Mouse (Mus musculus) thymus, adult 2 months (tissue): Measurements from ENCODE around the gene 1700020D05Rik. TPM values are rescaled to one million over a fixed set of nuclear protein-coding genes. Genes with fewer than 3 reads are reported as not detected.
"Not testable (repeated sequence)": the region's sequence is repeated elsewhere in the genome, so short reads cannot be mapped to it uniquely, and the experiment has no call there.

Experiments used
- DNase-seq: peaks from one replicate; pipeline ENCODE4 v3.0.0; 2021
- H3K27ac ChIP-seq: fragments of 200-500 bp; 2 replicates; pipeline ENCODE4 v1.5.1; 2012; ENCODE audit warnings: low read length, control low read depth; ENCODE audit not compliant: control insufficient read depth, insufficient read depth
- H3K27me3 ChIP-seq: fragments of 200-500 bp; 2 replicates; pipeline ENCODE4 v1.6.1; 2012; ENCODE audit warnings: mild to moderate bottlenecking, low read length, moderate library complexity, mixed read lengths; ENCODE audit not compliant: control insufficient read depth, insufficient read depth
- H3K36me3 ChIP-seq: fragments of 200-500 bp; 2 replicates; pipeline ENCODE4 v1.6.1; 2012; ENCODE audit warnings: mild to moderate bottlenecking, low read length, moderate library complexity; ENCODE audit not compliant: control insufficient read depth, insufficient read depth
- H3K4me1 ChIP-seq: fragments of 200-500 bp; replicated peaks from 2 replicates; pipeline ENCODE4 v1.6.1; 2012; ENCODE audit warnings: low read length; ENCODE audit not compliant: control insufficient read depth, insufficient read depth
- H3K4me3 ChIP-seq: fragments of 200-500 bp; 2 replicates; pipeline ENCODE4 v1.5.1; 2012; ENCODE audit warnings: mild to moderate bottlenecking, low read length, control low read depth, moderate library complexity; ENCODE audit not compliant: control insufficient read depth, insufficient read depth
- CTCF ChIP-seq: fragments of 200-500 bp; IDR thresholded peaks from 2 replicates; pipeline ENCODE4 v1.5.1; 2012; ENCODE audit warnings: mild to moderate bottlenecking, control low read depth, low read length, moderate library complexity, borderline replicate concordance; ENCODE audit not compliant: control insufficient read depth, poor library complexity, insufficient read depth; ENCODE audit errors: extremely low read depth
- POLR2A ChIP-seq: fragments of 200-500 bp; IDR thresholded peaks from 2 replicates; pipeline ENCODE4 v1.6.1; 2012; ENCODE audit warnings: mild to moderate bottlenecking, low read length, control low read depth, moderate library complexity; ENCODE audit not compliant: control insufficient read depth, poor library complexity, insufficient read depth; ENCODE audit errors: extremely low read depth
- WGBS: fragments of 180-500 bp; shearing (Covaris S2); methylation state at CpG from one replicate; pipeline ENCODE4 v1.1.7; 2018; 5-methylcytosine and 5-hydroxymethylcytosine counted together
- polyA plus RNA-seq: library from polyadenylated mRNA; depleted of rRNA; stranded (reverse); fragments of >200 nt; gene quantifications from 2 replicates; pipeline ENCODE4 v1.2.3, GENCODE M21; 2012

Gene 1700020D05Rik
- polyA plus RNA-seq, 1 experiment, result 3.5 TPM

DNA sequence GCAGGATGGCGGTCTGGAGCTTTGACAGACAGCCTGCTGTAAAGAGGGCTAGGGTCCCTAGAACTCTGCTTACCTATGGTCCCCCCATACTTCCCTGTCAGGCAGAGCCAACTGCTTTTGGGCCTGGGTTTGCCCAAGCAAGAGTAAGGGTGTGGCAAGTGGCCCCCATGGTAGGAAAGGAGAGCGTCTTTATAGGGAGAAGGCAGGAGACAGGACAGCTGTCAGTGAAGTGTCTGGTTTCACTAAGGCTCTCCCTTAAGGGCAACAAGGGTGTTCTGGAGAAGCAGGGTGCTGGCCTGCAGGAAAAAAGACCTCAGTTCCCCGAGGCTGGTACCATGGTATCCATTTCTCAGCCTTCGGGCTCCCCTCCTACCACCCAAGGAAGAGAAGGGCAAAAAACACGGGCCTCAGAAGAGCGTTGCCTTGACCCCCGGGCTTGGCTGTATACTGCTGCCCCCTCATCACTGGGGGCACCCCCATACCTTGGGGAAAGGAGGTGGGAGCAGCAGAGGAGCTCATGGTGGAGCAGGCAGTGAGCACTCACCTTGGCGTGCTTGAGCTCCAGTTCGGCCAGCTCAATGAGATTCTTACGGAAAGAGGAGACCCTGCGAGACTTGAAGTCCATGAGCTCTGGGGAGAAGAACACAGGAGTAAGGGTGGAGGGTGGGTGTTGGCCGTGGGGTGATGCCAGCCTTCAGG, 8.1 kb downstream of the 1700020D05Rik start:
- peaks cover 51% of the 10 kb centered on the region for H3K36me3 ChIP-seq

DNA sequence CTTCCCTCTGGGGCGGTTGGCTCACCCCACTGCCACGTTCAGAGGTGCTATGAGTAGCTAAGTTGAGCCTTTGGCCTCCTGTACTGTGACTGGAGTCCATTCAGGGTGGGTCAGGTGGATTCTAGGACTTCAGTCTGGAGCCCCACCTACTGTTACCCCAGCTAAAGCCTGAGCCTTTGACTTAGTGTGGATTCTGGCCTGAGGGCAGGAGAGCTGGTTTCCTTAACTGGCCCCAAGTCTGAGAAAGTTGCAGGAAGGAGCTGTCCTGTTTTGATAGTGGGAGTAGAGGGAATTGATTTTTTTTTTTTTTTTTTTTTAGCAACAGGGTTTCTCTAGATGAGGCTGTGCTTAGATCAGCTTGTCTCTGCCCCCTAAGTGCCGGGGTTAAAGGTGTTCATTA, 9.3 kb downstream of the 1700020D05Rik start:
- H3K27ac ChIP-seq, result no peak overlapping the region
- peaks cover 7% of the 10 kb centered on the region for H3K4me1 ChIP-seq
- H3K36me3 ChIP-seq, result peaks cover 51% of the 10 kb centered on the region
- WGBS, result 94% methylated on average over 3 of the region's 3 CpGs
- TF ChIP-seq POLR2A, result no peak
- no peak for DNase-seq
- no peak overlapping the region for H3K4me3 ChIP-seq
- H3K27me3 ChIP-seq, result no peaks in the 10 kb centered on the region

More for the DNA sequence above, 8.1 kb downstream of the 1700020D05Rik start:
- H3K4me1 ChIP-seq, result 0 out of 2 replicates have a peak, but pooled peaks cover 3% of the 10 kb centered on the region
- no peaks in the 10 kb centered on the region for H3K27me3 ChIP-seq
- whole genome bisulfite sequencing, result 90% methylated on average over 12 of the region's 12 CpGs
- H3K27ac ChIP-seq, result no peak overlapping the region
- no peak for TF ChIP-seq POLR2A
- no peak for TF ChIP-seq CTCF
- H3K4me3 ChIP-seq, result no peak overlapping the region
- no peak for DNase-seq

DNA sequence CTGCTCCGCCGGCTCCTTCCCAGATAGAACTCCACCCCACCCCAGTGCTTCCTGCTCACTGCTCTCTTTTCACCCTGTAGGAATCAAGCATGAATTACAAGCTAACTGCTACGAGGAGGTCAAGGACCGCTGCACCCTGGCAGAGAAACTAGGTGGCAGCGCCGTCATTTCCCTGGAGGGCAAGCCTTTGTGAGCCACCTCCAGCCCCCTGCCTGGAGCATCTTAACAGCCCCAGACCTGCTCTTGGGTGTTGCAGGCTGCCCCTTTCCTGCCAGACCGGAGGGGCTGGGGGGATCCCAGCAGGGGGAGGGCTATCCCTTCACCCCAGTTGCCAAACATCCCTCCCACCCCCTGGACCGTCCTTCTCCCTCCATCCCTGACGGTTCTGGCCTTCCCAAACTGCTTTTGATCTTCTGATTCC, 10.3 kb downstream of the 1700020D05Rik start:
- not testable (repeated sequence) for H3K4me1 ChIP-seq, DNase-seq, H3K27ac ChIP-seq, H3K4me3 ChIP-seq, H3K27me3 ChIP-seq
- peaks cover 51% of the 10 kb centered on the region for H3K36me3 ChIP-seq
- WGBS, result 87% methylated on average over 9 of the region's 9 CpGs

DNA sequence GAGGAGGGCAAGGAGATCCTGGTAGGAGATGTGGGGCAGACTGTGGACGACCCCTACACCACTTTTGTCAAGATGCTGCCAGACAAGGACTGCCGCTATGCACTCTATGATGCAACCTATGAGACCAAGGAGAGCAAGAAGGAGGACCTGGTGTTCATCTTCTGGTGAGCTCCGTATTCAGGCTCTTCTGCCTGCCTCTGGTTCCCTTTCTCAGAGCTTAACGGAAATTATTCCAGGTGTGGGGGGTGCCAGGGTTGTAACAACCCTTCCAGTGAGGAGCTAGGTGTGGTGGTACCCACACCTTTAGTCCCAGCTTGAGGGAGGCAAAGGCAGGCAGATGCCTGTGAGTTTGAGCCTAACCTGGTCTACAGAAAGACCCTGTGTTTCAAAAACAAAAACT, 10.9 kb downstream of the 1700020D05Rik start:
- Histone ChIP-seq H3K36me3 (peaks cover 47% of the 10 kb centered on the region), H3K4me1 (peaks cover 8% of the 10 kb centered on the region), H3K27ac (no peak overlapping the region), H3K27me3 (no peaks in the 10 kb centered on the region), H3K4me3 (no peak overlapping the region)
- WGBS, result 86% methylated on average over 4 of the region's 4 CpGs
- TF ChIP-seq POLR2A, result no peak
- no peak for TF ChIP-seq CTCF
- no peak for DNase-seq

DNA sequence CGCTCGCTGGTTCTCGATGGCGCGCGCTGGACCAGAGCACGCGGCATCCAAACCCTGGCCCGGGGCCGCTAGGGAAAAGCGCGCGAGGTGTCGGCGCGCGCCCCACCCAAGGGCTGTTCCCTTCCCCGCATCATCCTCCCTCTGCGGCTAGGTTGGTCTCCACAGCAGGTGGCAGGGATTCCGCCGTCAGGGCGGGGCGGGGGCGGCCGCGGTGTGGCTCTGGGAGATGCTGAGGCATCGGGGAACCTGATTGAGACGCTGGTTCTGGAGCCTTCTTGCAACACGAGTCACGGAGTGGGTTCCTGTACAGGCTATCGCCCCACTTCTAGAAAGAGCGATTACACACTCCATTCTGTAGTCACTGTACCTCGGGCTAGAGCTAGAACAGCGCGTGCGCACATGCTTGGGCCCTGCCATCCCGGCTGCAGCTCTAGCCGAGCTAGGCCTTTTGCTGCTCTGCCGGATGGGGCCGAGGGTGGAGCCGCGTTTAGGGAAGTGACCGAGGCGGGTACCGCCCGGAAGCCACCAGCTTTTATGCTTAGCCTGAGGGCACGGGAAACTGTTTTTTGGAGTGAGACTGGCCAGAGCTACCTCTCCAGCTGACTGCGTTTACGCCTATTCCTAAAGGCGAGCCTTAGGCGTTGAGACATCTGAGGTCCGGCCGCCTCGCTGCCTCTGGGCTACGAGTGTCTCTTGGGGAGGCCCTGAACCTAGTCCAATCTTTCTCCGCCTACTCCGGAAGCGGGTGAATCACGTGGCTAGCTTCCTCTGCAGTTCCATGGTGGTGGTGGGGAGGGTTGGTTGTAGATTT, 12.5 kb downstream of the 1700020D05Rik start:
- Histone ChIP-seq H3K4me3 (peak overlapping the region; percentile 97), H3K27me3 (no peaks in the 10 kb centered on the region)

DNA sequence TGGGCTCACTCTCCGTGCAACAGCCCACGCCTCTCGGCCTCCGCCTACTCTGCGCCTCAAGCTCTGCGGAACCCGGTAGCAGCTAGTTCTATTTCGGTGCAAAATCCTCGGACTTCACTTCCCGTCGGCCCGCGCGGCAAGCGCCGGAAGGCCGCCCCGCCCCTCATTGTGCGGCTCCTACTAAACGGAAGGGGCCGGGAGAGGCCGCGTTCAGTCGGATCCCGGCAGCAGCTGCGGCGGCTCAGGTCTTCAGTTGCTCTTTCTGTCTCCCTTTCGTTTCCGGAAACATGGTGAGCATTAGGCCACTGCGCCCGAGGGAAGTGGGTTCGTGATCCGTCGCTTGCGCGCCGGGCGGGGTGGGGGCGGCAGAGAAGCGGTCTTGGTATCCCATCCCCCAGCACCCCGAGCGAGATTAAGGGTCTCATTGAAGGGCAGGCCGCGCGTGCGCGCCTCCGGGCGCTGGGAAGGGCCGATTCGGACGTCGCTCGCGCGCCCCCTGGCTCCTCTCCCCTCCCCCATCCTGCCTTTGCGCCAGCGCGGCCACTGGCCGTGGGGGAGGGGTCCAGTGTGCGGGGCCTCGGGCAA, 13.2 kb downstream of the 1700020D05Rik start, which contains the start of gene Cfl1:
TSS of gene Cfl1 (plus strand) at position 143 of the 585 bp plus-strand sequence.
- WGBS, result under 1% methylated on average over 62 of the region's 62 CpGs
- TF ChIP-seq CTCF, result peak; percentile 53; the same call in 1 of the 2 replicates
- TF ChIP-seq POLR2A, result peak; percentile 99
- peak within 1 kb of the TSS; percentile 97 for H3K4me3 ChIP-seq
- no peaks in the 10 kb centered on the region for H3K27me3 ChIP-seq
- peak within 1 kb of the TSS; percentile 90 for H3K27ac ChIP-seq
- peaks cover 20% of the 10 kb centered on the region for H3K4me1 ChIP-seq
- peaks cover 27% of the 10 kb centered on the region for H3K36me3 ChIP-seq
- peak; percentile 97 for DNase-seq

More for the DNA sequence above, 12.5 kb downstream of the 1700020D05Rik start:
- WGBS, result under 1% methylated on average over 59 of the region's 59 CpGs
- H3K27ac ChIP-seq, result peak overlapping the region; percentile 90
- DNase-seq, result peak; percentile 88
- peaks cover 20% of the 10 kb centered on the region for H3K4me1 ChIP-seq
- H3K36me3 ChIP-seq, result peaks cover 32% of the 10 kb centered on the region
- TF ChIP-seq CTCF (no peak; the same call in 1 of the 2 replicates), POLR2A (peak; percentile 70; the same call in 1 of the 2 replicates)

DNA sequence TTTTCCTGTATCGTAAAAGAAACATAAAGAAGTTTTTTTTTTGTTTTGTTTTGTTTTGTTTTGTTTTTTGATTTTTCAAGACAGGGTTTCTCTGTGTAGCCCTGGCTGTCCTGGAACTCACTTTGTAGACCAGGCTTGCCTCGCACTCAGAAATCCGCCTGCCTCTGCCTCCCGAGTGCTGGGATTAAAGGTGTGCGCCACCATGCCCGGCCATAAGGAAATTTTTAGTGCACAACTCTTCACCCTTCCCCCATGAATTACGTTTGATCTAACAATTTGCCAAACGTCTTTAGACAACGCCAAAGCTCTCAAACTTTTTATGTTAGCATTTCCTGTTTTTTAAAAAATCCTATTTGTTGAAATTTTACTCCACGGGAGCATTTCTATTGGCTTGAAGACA, 13.9 kb downstream of the 1700020D05Rik start:
- H3K27me3 ChIP-seq, H3K4me3 ChIP-seq: not testable (repeated sequence)
- WGBS, result 16% methylated on average over 10 of the region's 10 CpGs
- DNase-seq, result peak; percentile 24
- Histone ChIP-seq H3K27ac (peak overlapping the region; percentile 88), H3K4me1 (peaks cover 25% of the 10 kb centered on the region), H3K36me3 (peaks cover 27% of the 10 kb centered on the region)
